ENCODE assay signal across 8 mouse cellular contexts in genomic region chr4:129771314-129771671, GRCm38 (mm10). TPM values are rescaled to one million over a fixed set of nuclear protein-coding genes. Genes with fewer than 3 reads are reported as not detected.
DNase-seq lines count a peak whose midpoint lies in the region; ATAC-seq lines count a peak whose summit lies in the region.

No protein-coding gene starts in this region.

- no peaks in the 10 kb centered on the region for H3K27me3 ChIP-seq in heart, embryonic 16.5 days (ENCODE audit: control insufficient read depth, insufficient read depth, low read length)
- H3K27me3 ChIP-seq in embryonic facial prominence, embryonic 11.5 days (ENCODE audit: control insufficient read depth, insufficient read depth, low read length): no peaks in the 10 kb centered on the region; the same call in 1 of the 2 replicates
- H3K27me3 ChIP-seq in hindbrain, embryonic 16.5 days (replicated peaks; ENCODE audit: control insufficient read depth, insufficient read depth, low read length): no peaks in the 10 kb centered on the region
- H3K27me3 ChIP-seq in midbrain, embryonic 14.5 days (ENCODE audit: control insufficient read depth, insufficient read depth, low read length): no peaks in the 10 kb centered on the region

- ATAC-seq in heart, embryonic 16.5 days (replicated peaks; ENCODE audit: extremely low read depth, insufficient read depth, low FRiP score): 0 out of 2 replicates have a peak, but pooled peaks have one; percentile 12
- ATAC-seq in embryonic facial prominence, embryonic 11.5 days (replicated peaks; ENCODE audit: insufficient number of reproducible peaks, low FRiP score, low TSS enrichment, low read depth): peak; percentile 60
- ATAC-seq in hindbrain, embryonic 16.5 days: peak; percentile 14; the same call in 1 of the 2 replicates
- no peak for ATAC-seq in midbrain, embryonic 14.5 days (ENCODE audit: low FRiP score, low TSS enrichment)

- peak overlapping the region; percentile 50 for H3K4me2 ChIP-seq in heart, embryonic 16.5 days (ENCODE audit: low read depth, low read length)
- H3K4me2 ChIP-seq in embryonic facial prominence, embryonic 11.5 days (ENCODE audit: low read depth, low read length): peak overlapping the region; percentile 48
- H3K4me2 ChIP-seq in hindbrain, embryonic 16.5 days (ENCODE audit: low read length): peak overlapping the region; percentile 37
- peak overlapping the region; percentile 35 for H3K4me2 ChIP-seq in midbrain, embryonic 14.5 days (ENCODE audit: low read length)

- H3K4me1 ChIP-seq in heart, embryonic 16.5 days (ENCODE audit: control insufficient read depth, insufficient read depth, low read length): peaks cover 13% of the 10 kb centered on the region
- no peaks in the 10 kb centered on the region; the same call in none of the 2 replicates for H3K4me1 ChIP-seq in embryonic facial prominence, embryonic 11.5 days (ENCODE audit: control insufficient read depth, insufficient read depth, low read length)
- H3K4me1 ChIP-seq in hindbrain, embryonic 16.5 days (ENCODE audit: control insufficient read depth, insufficient read depth, low read depth, low read length): peaks cover 12% of the 10 kb centered on the region
- H3K4me1 ChIP-seq in midbrain, embryonic 14.5 days (ENCODE audit: control insufficient read depth, insufficient read depth, low read length): peaks cover 14% of the 10 kb centered on the region; the same call in 1 of the 2 replicates

- H3K9me3 ChIP-seq in heart, embryonic 16.5 days (replicated peaks; ENCODE audit: control insufficient read depth, low read length): no peaks in the 10 kb centered on the region
- no peaks in the 10 kb centered on the region for H3K9me3 ChIP-seq in embryonic facial prominence, embryonic 11.5 days (replicated peaks; ENCODE audit: control insufficient read depth, low read length)
- H3K9me3 ChIP-seq in hindbrain, embryonic 16.5 days (ENCODE audit: control insufficient read depth, low read length): no peaks in the 10 kb centered on the region
- H3K9me3 ChIP-seq in midbrain, embryonic 14.5 days (ENCODE audit: control insufficient read depth, low read length): no peaks in the 10 kb centered on the region

- no peak overlapping the region; the same call in 1 of the 2 replicates for H3K27ac ChIP-seq in heart, embryonic 16.5 days (ENCODE audit: low read length)
- H3K27ac ChIP-seq in embryonic facial prominence, embryonic 11.5 days (replicated peaks; ENCODE audit: low read depth, low read length): 0 out of 2 replicates have a peak overlapping the region, but pooled peaks have one; percentile 68
- H3K27ac ChIP-seq in hindbrain, embryonic 16.5 days (ENCODE audit: low read depth, low read length): peak overlapping the region; percentile 64; the same call in 1 of the 2 replicates
- H3K27ac ChIP-seq in midbrain, embryonic 14.5 days (replicated peaks; ENCODE audit: low read depth, low read length): peak overlapping the region; percentile 56; the same call in 1 of the 2 replicates

- H3K36me3 ChIP-seq in heart, embryonic 16.5 days (ENCODE audit: control insufficient read depth, insufficient read depth): no peaks in the 10 kb centered on the region
- no peaks in the 10 kb centered on the region for H3K36me3 ChIP-seq in embryonic facial prominence, embryonic 11.5 days (replicated peaks; ENCODE audit: control insufficient read depth, insufficient read depth, low read depth, low read length)
- no peaks in the 10 kb centered on the region for H3K36me3 ChIP-seq in hindbrain, embryonic 16.5 days (ENCODE audit: control insufficient read depth, insufficient read depth, low read length)
- H3K36me3 ChIP-seq in midbrain, embryonic 14.5 days (ENCODE audit: control insufficient read depth, insufficient read depth, low read length): no peaks in the 10 kb centered on the region

- H3K4me3 ChIP-seq in heart, embryonic 16.5 days (ENCODE audit: low read length): peak overlapping the region; percentile 18; the same call in 1 of the 2 replicates
- H3K4me3 ChIP-seq in embryonic facial prominence, embryonic 11.5 days (ENCODE audit: low read depth, low read length): 0 out of 2 replicates have a peak overlapping the region, but pooled peaks have one; percentile 1
- no peak overlapping the region for H3K4me3 ChIP-seq in hindbrain, embryonic 16.5 days (ENCODE audit: low read length)
- no peak overlapping the region for H3K4me3 ChIP-seq in midbrain, embryonic 14.5 days (replicated peaks; ENCODE audit: low read depth, low read length)

- 25% methylated on average over 7 of the region's 7 CpGs for WGBS in heart, embryonic 16.5 days
- 9% methylated on average over 7 of the region's 7 CpGs for WGBS in embryonic facial prominence, embryonic 11.5 days
- WGBS in hindbrain, embryonic 16.5 days: 18% methylated on average over 7 of the region's 7 CpGs
- WGBS in midbrain, embryonic 14.5 days: 23% methylated on average over 7 of the region's 7 CpGs

- no peak for DNase-seq in heart, postnatal 14 days
- DNase-seq in embryonic facial prominence, embryonic 11.5 days (ENCODE audit: low spot score): no peak
- no peak for DNase-seq in midbrain, embryonic 14.5 days
- no peak for DNase-seq in T-cell, adult 2 months (ENCODE audit: low spot score)
- no peak for DNase-seq in cerebellum, adult 9-11 months
- DNase-seq in kidney, postnatal 10 days: no peak

- H3K9ac ChIP-seq in heart, embryonic 16.5 days (ENCODE audit: low read length): peak overlapping the region; percentile 35
- H3K9ac ChIP-seq in embryonic facial prominence, embryonic 11.5 days (replicated peaks; ENCODE audit: low read length): peak overlapping the region; percentile 5; the same call in 1 of the 2 replicates
- no peak overlapping the region for H3K9ac ChIP-seq in hindbrain, embryonic 16.5 days (ENCODE audit: low read depth, low read length)
- H3K9ac ChIP-seq in midbrain, embryonic 14.5 days (replicated peaks; ENCODE audit: low read length): peak overlapping the region; percentile 17; the same call in 1 of the 2 replicates

- intact Hi-C loops in heart, postnatal 14 days (cut with DNase I): no loop called here

RNA-seq across cellular contexts. Expression of gene Khdrbs1, which starts 29.2 kb away (rescaled TPM):
- polyA plus RNA-seq in heart, embryonic 16.5 days (2015; fragmentation: Nextera tagmentation; extraction: Ambion mirVana): 63.4 and 65.8 TPM in 2 replicates
- 10 to 100 TPM; 44.2 to 49.3 TPM for total RNA-seq in heart, postnatal 14 days (2021)
- polyA plus RNA-seq in embryonic facial prominence, embryonic 11.5 days (2014; fragmentation: Nextera tagmentation; extraction: Ambion mirVana): 175 and 193 TPM in 2 replicates
- polyA plus RNA-seq in hindbrain, embryonic 16.5 days (2015; fragmentation: Nextera tagmentation; extraction: Ambion mirVana): 96.3 and 104 TPM in 2 replicates
- 119 and 154 TPM in 2 replicates for polyA plus RNA-seq in midbrain, embryonic 14.5 days (2014; fragmentation: Nextera tagmentation; extraction: Ambion mirVana)

RNA-seq across cellular contexts. Expression of gene Ptp4a2, which starts 39.7 kb away (rescaled TPM):
- polyA plus RNA-seq in heart, embryonic 16.5 days (2015; fragmentation: Nextera tagmentation; extraction: Ambion mirVana): 352 and 364 TPM in 2 replicates
- total RNA-seq in heart, postnatal 14 days (2021): 100 to 1,000 TPM; 212 to 215 TPM
- 325 and 376 TPM in 2 replicates for polyA plus RNA-seq in embryonic facial prominence, embryonic 11.5 days (2014; fragmentation: Nextera tagmentation; extraction: Ambion mirVana)
- 217 and 224 TPM in 2 replicates for polyA plus RNA-seq in hindbrain, embryonic 16.5 days (2015; fragmentation: Nextera tagmentation; extraction: Ambion mirVana)
- polyA plus RNA-seq in midbrain, embryonic 14.5 days (2014; fragmentation: Nextera tagmentation; extraction: Ambion mirVana): 184 and 256 TPM in 2 replicates

Comparison
In these comparisons a context has a peak if more than half of its experiments do, and no peak if none do; other contexts are left out.
1. H3K4me3 ChIP-seq: peak in heart, embryonic 16.5 days (single experiment) and embryonic facial prominence, embryonic 11.5 days (single experiment); none in hindbrain, embryonic 16.5 days (single experiment) and midbrain, embryonic 14.5 days (single experiment).
2. Peak in every context shown above with its lines, with median percentiles within 50 percentile points of each other: H3K4me2 ChIP-seq.